Mouse (Mus musculus): ENCODE measurements around the gene Fth1. TPM values are rescaled to one million over a fixed set of nuclear protein-coding genes. Genes with fewer than 3 reads are reported as not detected.

Fth1 gene
- total and polyA plus RNA-seq, 2 experiments from 2014 or later, result 443 to 2,616 TPM

DNA sequence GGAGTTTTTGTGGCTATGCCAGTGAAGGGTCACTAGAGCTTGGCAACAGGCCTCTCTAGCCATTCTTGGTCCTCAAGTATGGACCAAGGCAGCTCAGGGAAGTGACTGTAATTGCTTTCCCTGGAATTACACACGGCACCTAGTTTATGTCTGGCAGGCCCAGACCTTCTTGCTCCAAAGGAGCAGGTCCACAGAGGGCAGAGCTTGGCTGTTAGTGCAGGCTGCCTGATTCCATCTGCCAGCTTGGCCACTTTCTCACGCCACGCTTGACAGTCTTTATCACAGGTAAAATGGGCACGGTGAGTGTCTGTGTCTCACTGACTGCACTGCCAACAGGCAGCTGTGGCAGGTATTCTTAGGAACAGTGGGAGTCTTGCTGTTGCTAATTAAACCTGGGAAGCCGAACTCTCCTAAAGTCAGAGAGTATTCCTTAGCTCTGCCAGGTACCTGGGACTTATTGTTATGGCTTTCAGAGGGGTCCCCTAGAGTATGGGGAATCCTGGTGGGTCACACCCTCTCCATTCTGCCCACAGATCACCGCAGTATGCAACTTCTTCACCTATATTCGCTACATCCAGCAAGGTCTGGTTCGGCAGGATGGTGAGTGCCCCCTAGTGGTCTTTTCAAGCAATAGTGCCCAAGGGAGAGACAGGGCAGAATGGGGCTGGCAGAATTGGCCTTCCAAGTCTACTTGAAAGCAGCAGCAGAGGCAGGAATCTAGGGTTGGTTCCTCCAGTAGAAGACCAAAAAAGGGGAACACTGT lies 53.0 kb downstream of the Fth1 start:
- Histone ChIP-seq H3K4me1 (ENCODE audit: insufficient read depth, low read length) (no peaks in the 10 kb centered on the region), H3K4me3 (ENCODE audit: low read length) (no peak overlapping the region), H3K27me3 (ENCODE audit: insufficient read depth, low read length) (no peaks in the 10 kb centered on the region), H3K36me3 (ENCODE audit: insufficient read depth, low read length) (peaks cover 4% of the 10 kb centered on the region; the same call in 1 of the 2 replicates), H3K4me2 (ENCODE audit: low read depth, low read length) (no peak overlapping the region), H3K9ac (replicated peaks; ENCODE audit: low read length) (no peak overlapping the region), H3K27ac (no peak overlapping the region), H3K9me3 (ENCODE audit: low read length) (no peaks in the 10 kb centered on the region)
- ATAC-seq (peak; percentile 38; the same call in 1 of the 2 replicates), DNase-seq (ENCODE audit: low spot score) (peak; percentile 83)
- peak; percentile 91 for TF ChIP-seq CTCF (IDR thresholded peaks at IDR 0.05; ENCODE audit: low read depth)
- WGBS, result 29% methylated on average over 8 of the region's 8 CpGs

DNA sequence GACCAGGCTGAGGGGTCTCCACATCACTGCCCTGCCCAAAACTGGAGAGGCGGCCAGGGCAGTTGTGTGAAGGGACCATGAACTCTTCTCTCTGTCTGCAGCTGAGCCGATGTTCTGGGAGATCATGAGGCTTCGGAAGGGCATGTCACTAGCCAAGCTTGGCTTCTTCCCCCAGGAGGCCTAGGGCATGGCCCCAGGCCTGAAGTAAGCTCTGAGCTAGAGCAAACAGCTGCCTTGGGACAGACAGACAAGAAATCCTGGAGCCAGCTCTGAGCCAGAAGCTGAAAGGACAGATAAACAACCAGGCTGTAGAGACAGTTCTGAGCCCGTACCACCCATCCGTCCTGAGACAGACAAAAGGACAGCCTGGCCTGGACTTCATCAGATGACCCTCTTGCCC lies 54.0 kb downstream of the Fth1 start:
- H3K27ac ChIP-seq, result no peak overlapping the region
- no peak for TF ChIP-seq CTCF (IDR thresholded peaks at IDR 0.05; ENCODE audit: low read depth)
- H3K4me2 ChIP-seq (ENCODE audit: low read depth, low read length), result no peak overlapping the region
- H3K4me3 ChIP-seq (ENCODE audit: low read length), result no peak overlapping the region
- 78% methylated on average over 5 of the region's 5 CpGs for WGBS
- DNase-seq (ENCODE audit: low spot score) (no peak), ATAC-seq (no peak)
- peaks cover 4% of the 10 kb centered on the region; the same call in 1 of the 2 replicates for H3K36me3 ChIP-seq (ENCODE audit: insufficient read depth, low read length)
- H3K4me1 ChIP-seq (ENCODE audit: insufficient read depth, low read length), result no peaks in the 10 kb centered on the region
- no peaks in the 10 kb centered on the region for H3K27me3 ChIP-seq (ENCODE audit: insufficient read depth, low read length)
- no peaks in the 10 kb centered on the region for H3K9me3 ChIP-seq (ENCODE audit: low read length)
- H3K9ac ChIP-seq (replicated peaks; ENCODE audit: low read length), result no peak overlapping the region

Other genes starting within 250 kb of the Fth1 start
- gene Scgb2a2, start 133.0 kb upstream of the Fth1 start, total RNA-seq (2014; rRNA removed), result not detected in 2 replicates
- not detected in 2 replicates for gene Scgb2a2, start 133.0 kb upstream of the Fth1 start, polyA plus RNA-seq (2015; fragmentation: Nextera tagmentation; extraction: Ambion mirVana)
- 11.4 and 16.2 TPM in 2 replicates for gene Incenp, start 81.0 kb upstream of the Fth1 start, total RNA-seq (2014; rRNA removed)
- gene Incenp, start 81.0 kb upstream of the Fth1 start, polyA plus RNA-seq (2015; fragmentation: Nextera tagmentation; extraction: Ambion mirVana), result 26.4 and 27.2 TPM in 2 replicates
- gene Best1, start 21.0 kb downstream of the Fth1 start, total RNA-seq (2014; rRNA removed), result 0.86 and 1.5 TPM in 2 replicates
- gene Best1, start 21.0 kb downstream of the Fth1 start, polyA plus RNA-seq (2015; fragmentation: Nextera tagmentation; extraction: Ambion mirVana), result 2.6 and 3.0 TPM in 2 replicates
- 19.7 and 23.0 TPM in 2 replicates for gene Rab3il1, start 21.1 kb downstream of the Fth1 start, total RNA-seq (2014; rRNA removed)
- gene Rab3il1, start 21.1 kb downstream of the Fth1 start, polyA plus RNA-seq (2015; fragmentation: Nextera tagmentation; extraction: Ambion mirVana), result 20.1 and 22.2 TPM in 2 replicates
- gene Fads3, start 61.0 kb downstream of the Fth1 start, total RNA-seq (2014; rRNA removed), result 52.5 and 59.0 TPM in 2 replicates
- gene Fads3, start 61.0 kb downstream of the Fth1 start, polyA plus RNA-seq (2015; fragmentation: Nextera tagmentation; extraction: Ambion mirVana), result 35.1 and 37.4 TPM in 2 replicates
- 318 and 330 TPM in 2 replicates for gene Fads2, start 121.1 kb downstream of the Fth1 start, total RNA-seq (2014; rRNA removed)
- gene Fads2, start 121.1 kb downstream of the Fth1 start, polyA plus RNA-seq (2015; fragmentation: Nextera tagmentation; extraction: Ambion mirVana), result 260 and 272 TPM in 2 replicates
- 198 and 208 TPM in 2 replicates for gene Fads1, start 202.3 kb downstream of the Fth1 start, total RNA-seq (2014; rRNA removed)
- 148 and 151 TPM in 2 replicates for gene Fads1, start 202.3 kb downstream of the Fth1 start, polyA plus RNA-seq (2015; fragmentation: Nextera tagmentation; extraction: Ambion mirVana)
- 73.3 and 98.1 TPM in 2 replicates for gene Tmem258, start 223.4 kb downstream of the Fth1 start, total RNA-seq (2014; rRNA removed)
- gene Tmem258, start 223.4 kb downstream of the Fth1 start, polyA plus RNA-seq (2015; fragmentation: Nextera tagmentation; extraction: Ambion mirVana), result 312 and 324 TPM in 2 replicates
- gene Fen1, start 223.6 kb downstream of the Fth1 start, total RNA-seq (2014; rRNA removed), result 26.5 and 30.5 TPM in 2 replicates
- gene Fen1, start 223.6 kb downstream of the Fth1 start, polyA plus RNA-seq (2015; fragmentation: Nextera tagmentation; extraction: Ambion mirVana), result 28.4 and 30.2 TPM in 2 replicates